Mouse (Mus musculus): ENCODE results near the gene Mapk7.

DNA sequence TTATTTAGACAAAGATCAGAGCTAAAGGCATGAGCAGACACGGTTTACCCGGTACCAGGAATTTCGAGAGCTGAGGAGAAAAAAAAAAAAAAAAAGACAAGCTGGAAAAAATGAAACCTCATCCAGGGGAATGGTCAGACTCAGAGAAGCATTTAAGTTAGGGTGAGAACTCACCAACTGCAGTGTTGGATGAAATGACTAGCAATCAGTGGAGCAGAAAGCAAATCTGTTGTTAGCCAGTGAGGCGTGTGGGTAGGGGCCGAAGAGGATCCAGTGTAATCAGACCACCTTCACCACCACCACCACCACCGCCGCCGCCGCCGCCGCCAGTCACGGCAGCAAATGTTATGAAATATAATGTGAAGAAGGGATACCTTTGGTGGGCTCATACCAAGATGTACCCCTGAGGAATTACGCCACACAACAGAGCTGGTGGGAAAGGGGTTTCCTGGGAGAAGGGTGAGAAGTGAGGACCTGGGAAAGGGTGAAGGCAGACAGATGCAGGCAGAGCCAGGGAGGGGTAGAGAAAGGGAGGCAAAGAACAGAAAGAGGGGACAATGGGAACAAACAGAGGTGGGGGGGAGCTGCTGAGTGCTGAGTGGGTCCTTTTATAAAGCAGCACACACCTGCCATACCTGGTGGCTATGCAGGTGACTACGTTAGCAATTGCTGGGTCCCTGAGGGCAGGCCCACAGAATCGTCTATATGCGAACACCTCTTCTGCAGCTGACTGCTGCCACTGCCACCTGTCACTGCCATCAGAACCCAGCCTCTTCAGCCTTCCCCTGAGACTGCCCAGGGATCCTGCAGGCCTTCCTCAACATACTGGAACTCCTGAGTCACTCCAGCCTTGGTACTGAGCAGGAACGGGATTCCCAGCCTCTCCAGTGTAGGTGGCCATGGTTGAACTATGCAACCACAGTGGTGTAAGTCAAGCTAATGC, 16.4 kb downstream of the Mapk7 start:
- no peak for TF ChIP-seq CTCF (IDR thresholded peaks at IDR 0.05; ENCODE audit: insufficient read depth, low read depth, low read length)
- TF ChIP-seq POLR2A (IDR thresholded peaks at IDR 0.05; ENCODE audit: insufficient read depth, low read depth, low read length) = no peak
